Mouse (Mus musculus): ENCODE data around the gene Gm15080. TPM values are rescaled to one million over a fixed set of nuclear protein-coding genes. Genes with fewer than 3 reads are reported as not detected.
"Not testable (repeated sequence)": the region's sequence is repeated elsewhere in the genome, so short reads cannot be mapped to it uniquely, and the experiment has no call there.

Gene Gm15080
- total RNA-seq (2022): not detected

GRCm38 (mm10) chrX:147992693-147993092 is at the start of gene Gm15080:
Gene Gm15080 (plus strand): TSS chrX:147992993.
- DNase-seq (ENCODE audit: low spot score in 2 of 2): not testable (repeated sequence)

Other genes with a start within 250 kb of the Gm15080 start
- gene Gm15128, start 227.0 kb upstream of the Gm15080 start, total RNA-seq (2022): not detected
- gene Gm15107, start 187.7 kb downstream of the Gm15080 start, total RNA-seq (2022): not detected

Data from gastrocnemius, adult 8-10 months (tissue).